Mouse (Mus musculus) G1E (cell line): ENCODE results near the gene Oscar. TPM values are rescaled to one million over a fixed set of nuclear protein-coding genes. Genes with fewer than 3 reads are reported as not detected.

ENCODE experiments used
- ATAC-seq: 2 replicates; pipeline ENCODE4 v1.8.0; 2016; ENCODE audit warnings: mild to moderate bottlenecking; ENCODE audit not compliant: insufficient number of reproducible peaks, poor library complexity, low FRiP score, severe bottlenecking; ENCODE audit errors: extremely low read depth
- DNase-seq: peaks from one replicate; pipeline ENCODE4 v3.0.0; 2012; ENCODE audit warnings: low spot score
- H3K27me3 ChIP-seq: 2 replicates; pipeline ENCODE4 v1.6.1; 2012; ENCODE audit warnings: mild to moderate bottlenecking, low read length, inconsistent platforms; ENCODE audit not compliant: insufficient read depth
- H3K36me3 ChIP-seq: replicated peaks from 2 replicates; pipeline ENCODE3; 2012; ENCODE audit warnings: mild to moderate bottlenecking, inconsistent platforms
- H3K4me1 ChIP-seq: 2 replicates; pipeline ENCODE4 v1.6.1; 2012; ENCODE audit warnings: low read depth, low read length, inconsistent platforms, mixed read lengths; ENCODE audit not compliant: insufficient read depth
- H3K4me3 ChIP-seq: 2 replicates; pipeline ENCODE4 v1.5.1; 2012; ENCODE audit warnings: low read depth, mild to moderate bottlenecking, inconsistent platforms, low read length, moderate library complexity, mixed read lengths
- H3K9me3 ChIP-seq: replicated peaks from 2 replicates; pipeline ENCODE4 v1.6.1; 2012; ENCODE audit warnings: inconsistent platforms
- CTCF ChIP-seq: IDR thresholded peaks from 2 replicates; pipeline ENCODE4 v1.5.1; 2012; ENCODE audit warnings: low read depth, low read length, inconsistent platforms, mixed read lengths
- GATA1 ChIP-seq: IDR thresholded peaks from 2 replicates; pipeline ENCODE4 v1.6.1; 2012; ENCODE audit warnings: borderline replicate concordance, low read length, inconsistent platforms, mixed read lengths
- GATA2 ChIP-seq: IDR thresholded peaks from 2 replicates; pipeline ENCODE4 v1.6.1; 2012; ENCODE audit warnings: low read depth, low read length, inconsistent platforms, borderline replicate concordance
- POLR2AphosphoS5 ChIP-seq: IDR thresholded peaks from 2 replicates; pipeline ENCODE4 v1.6.1; 2012; ENCODE audit warnings: low read depth, low read length, inconsistent platforms; ENCODE audit not compliant: insufficient replicate concordance
- TAL1 ChIP-seq: conservative IDR thresholded peaks from 2 replicates; pipeline ENCODE4 v1.6.1; 2012; ENCODE audit warnings: low read depth, low read length, inconsistent platforms, mixed read lengths
- polyA plus RNA-seq: library from polyadenylated mRNA; stranded (reverse); fragments of >175 nt; gene quantifications from 2 replicates; pipeline ENCODE4 v1.2.3, GENCODE M21; 2012
- total RNA-seq, 2 experiments: library from RNA; stranded (forward) in 1 of 2; stranded (reverse) in 1 of 2; fragments of 200-1000 nt in 1 of 2; fragments of >200 nt in 1 of 2; fragmentation: Nextera tagmentation in 1 of 2; gene quantifications; 2 replicates each; pipeline ENCODE4 v1.2.3; 2014 to 2017

Gene Oscar
- total and polyA plus RNA-seq, 3 experiments = 0.05 TPM; not detected in 2

DNA sequence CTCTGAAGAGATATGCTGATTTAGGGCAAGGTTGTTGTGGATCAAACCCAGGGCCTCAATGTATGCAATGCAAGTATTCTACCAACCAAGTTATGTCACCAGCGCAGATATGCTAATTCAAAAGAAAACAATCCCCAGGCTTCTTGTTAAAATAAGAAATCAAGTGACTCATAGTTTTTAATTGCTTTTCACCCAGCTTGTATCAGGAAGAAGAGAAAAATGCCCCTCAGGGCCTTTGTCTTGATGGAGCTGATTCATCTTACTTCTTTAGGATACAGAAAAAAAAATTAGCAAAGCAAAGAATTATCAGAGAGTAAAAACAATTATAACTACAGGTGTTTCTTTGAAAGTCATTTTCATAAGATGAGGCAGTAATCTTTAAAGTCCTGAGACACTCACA, 28.7 kb downstream of the Oscar start:
- no peak for ATAC-seq
- Histone ChIP-seq H3K4me1 (no peaks in the 10 kb centered on the region), H3K4me3 (no peak overlapping the region), H3K36me3 (no peaks in the 10 kb centered on the region), H3K27me3 (peaks cover 3% of the 10 kb centered on the region), H3K9me3 (no peaks in the 10 kb centered on the region)
- DNase-seq = no peak
- TF ChIP-seq TAL1 (no peak), GATA1 (no peak), CTCF (no peak), POLR2AphosphoS5 (no peak), GATA2 (no peak)

DNA sequence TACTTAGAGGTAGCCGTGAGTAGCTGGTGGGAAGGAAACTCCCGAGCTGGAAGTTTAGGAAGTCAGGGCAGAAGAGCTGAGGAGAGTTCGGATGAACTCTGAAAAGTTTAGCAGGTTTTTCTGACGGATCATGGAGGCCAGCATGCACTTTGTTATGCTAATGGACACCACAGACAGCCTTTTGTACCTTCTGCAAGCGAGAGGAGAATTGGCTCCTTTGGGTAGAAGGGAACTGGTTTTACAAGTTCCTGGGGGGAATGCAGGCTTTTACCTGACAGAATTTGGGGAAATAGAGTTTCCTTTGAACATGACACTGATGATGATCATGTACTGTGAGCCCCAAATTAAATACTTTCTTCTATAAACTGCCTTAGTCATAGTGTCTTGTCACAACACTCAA, 29.7 kb downstream of the Oscar start:
- ATAC-seq = no peak
- no peaks in the 10 kb centered on the region for H3K9me3 ChIP-seq
- TF ChIP-seq CTCF (no peak), GATA1 (no peak), POLR2AphosphoS5 (no peak), TAL1 (no peak), GATA2 (no peak)
- no peaks in the 10 kb centered on the region for H3K36me3 ChIP-seq
- H3K4me1 ChIP-seq = no peaks in the 10 kb centered on the region
- no peak for DNase-seq
- no peak overlapping the region for H3K4me3 ChIP-seq
- peaks cover 3% of the 10 kb centered on the region for H3K27me3 ChIP-seq

DNA sequence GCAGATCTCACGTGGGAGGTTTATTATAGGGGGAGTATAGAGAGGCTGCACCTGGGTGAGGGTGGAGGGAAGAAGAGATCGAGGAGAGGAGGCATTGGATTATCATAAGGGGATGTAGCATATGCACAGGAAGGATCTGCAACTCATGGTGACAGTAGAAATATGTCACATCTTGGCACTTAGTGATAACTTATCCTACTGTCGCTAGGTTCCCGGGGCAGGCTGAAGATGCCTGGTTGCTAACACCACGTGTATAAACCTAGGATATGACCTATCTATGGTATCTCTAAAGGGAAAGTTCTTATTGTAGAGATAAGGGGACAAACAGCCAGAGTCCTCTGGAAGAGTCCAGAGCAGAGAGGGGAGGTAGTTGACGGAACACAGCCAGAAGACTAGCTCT, 30.2 kb downstream of the Oscar start:
- ATAC-seq (peak; percentile 15; the same call in 1 of the 2 replicates), DNase-seq (no peak)
- TF ChIP-seq CTCF (no peak), POLR2AphosphoS5 (no peak), TAL1 (no peak), GATA1 (no peak), GATA2 (no peak)
- Histone ChIP-seq H3K27me3 (peaks cover 3% of the 10 kb centered on the region), H3K4me3 (no peak overlapping the region), H3K36me3 (no peaks in the 10 kb centered on the region), H3K4me1 (no peaks in the 10 kb centered on the region), H3K9me3 (no peaks in the 10 kb centered on the region)

DNA sequence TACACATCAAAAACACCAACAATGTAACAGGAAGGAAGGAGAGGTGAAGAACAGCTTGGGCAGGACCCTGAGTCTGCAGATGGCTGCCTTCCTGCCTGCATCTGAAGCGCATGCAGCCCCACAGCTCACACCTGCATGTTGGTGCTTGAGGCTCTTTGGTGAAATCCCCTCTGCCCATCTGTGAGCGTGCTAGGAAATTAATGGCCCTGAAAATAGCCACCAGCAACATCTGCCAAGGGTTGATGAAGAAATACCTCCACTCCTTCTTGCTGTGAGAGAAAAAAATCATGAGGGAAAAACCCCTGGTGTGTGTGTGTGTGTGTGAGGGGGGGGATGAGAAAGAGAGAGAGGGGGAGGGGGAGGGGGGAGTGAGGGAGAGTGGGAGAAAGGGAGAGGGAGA, 35.9 kb downstream of the Oscar start:
- Histone ChIP-seq H3K4me1 (no peaks in the 10 kb centered on the region), H3K9me3 (no peaks in the 10 kb centered on the region), H3K27me3 (no peaks in the 10 kb centered on the region), H3K4me3 (no peak overlapping the region), H3K36me3 (no peaks in the 10 kb centered on the region)
- no peak for DNase-seq
- no peak for ATAC-seq
- no peak for TF ChIP-seq TAL1
- TF ChIP-seq POLR2AphosphoS5 = no peak
- no peak for TF ChIP-seq GATA1
- no peak for TF ChIP-seq CTCF
- TF ChIP-seq GATA2 = no peak

DNA sequence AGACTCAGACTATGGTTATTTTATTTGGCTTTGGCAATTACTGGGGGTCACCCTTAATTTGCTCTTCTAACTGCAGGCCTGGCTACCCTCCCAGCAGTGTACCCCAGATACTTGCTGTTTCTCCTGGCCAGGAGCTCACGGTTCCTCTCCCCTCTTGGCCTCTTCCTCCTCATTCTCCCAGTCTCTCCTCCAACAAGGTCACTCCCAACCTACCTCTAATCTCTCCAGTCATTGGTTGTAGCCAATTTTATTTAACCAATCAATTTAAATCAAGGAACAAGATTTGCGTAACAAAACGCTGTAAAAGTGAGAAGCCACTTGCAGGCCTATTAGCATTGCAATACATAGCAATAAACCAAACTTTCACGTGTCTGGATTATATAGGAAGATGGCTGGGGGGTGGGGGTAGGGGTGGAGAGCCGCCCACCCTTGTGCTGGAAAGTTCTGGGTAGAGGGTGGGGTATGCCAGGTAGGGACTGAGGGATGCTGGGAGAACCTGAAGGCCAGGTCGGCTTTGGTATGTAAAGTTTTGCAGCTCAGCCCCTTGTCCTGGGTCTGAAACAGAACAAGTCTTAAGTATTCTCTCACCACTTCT, 36.9 kb downstream of the Oscar start:
- no peaks in the 10 kb centered on the region for H3K4me1 ChIP-seq
- TF ChIP-seq GATA1 = no peak
- no peak for ATAC-seq
- no peak overlapping the region for H3K4me3 ChIP-seq
- no peaks in the 10 kb centered on the region for H3K9me3 ChIP-seq
- no peaks in the 10 kb centered on the region for H3K27me3 ChIP-seq
- H3K36me3 ChIP-seq = no peaks in the 10 kb centered on the region
- DNase-seq = no peak

DNA sequence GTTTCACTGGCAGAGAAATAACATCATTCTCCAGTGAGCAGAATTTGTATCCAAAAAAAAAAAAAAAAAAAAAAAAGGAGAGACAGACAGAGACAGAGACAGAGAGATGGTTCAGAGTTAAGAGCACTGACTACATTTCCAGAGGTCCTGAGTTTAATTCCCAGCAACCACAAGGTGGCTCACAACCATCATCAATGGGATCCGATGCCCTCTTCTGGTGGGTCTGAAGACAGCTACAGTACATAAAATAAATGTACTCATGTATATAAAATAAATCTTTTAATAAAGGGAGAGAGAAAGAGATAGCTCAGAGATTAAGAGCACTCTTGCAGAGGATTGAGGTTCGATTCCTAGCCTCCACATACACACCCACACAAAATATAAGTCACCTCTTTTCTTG, 37.8 kb downstream of the Oscar start:
- Histone ChIP-seq H3K36me3 (no peaks in the 10 kb centered on the region), H3K9me3 (no peaks in the 10 kb centered on the region), H3K4me3 (no peak overlapping the region), H3K27me3 (no peaks in the 10 kb centered on the region), H3K4me1 (no peaks in the 10 kb centered on the region)
- TF ChIP-seq TAL1 (no peak), CTCF (no peak), GATA1 (no peak), POLR2AphosphoS5 (no peak), GATA2 (no peak)
- DNase-seq (no peak), ATAC-seq (no peak)
